Mouse (Mus musculus) hindbrain, embryonic 16.5 days (tissue): ENCODE measurements around the gene Adtrp. TPM values are rescaled to one million over a fixed set of nuclear protein-coding genes. Genes with fewer than 3 reads are reported as not detected.
A peak's percentile ranks its signal among the peaks of the same experiment; 100 is the strongest.

Experiments used
- ATAC-seq: fragments of 200-750 bp; cut with Nextera tagmentation; 2 replicates; pipeline ENCODE4 v1.8.0; 2017; ENCODE audit warnings: moderate TSS enrichment, moderate library complexity
- H3K27ac ChIP-seq: fragments of 300-500 bp; sonication (generic); 2 replicates; pipeline ENCODE4 v1.5.1; 2014; ENCODE audit warnings: low read depth, mild to moderate bottlenecking, control low read depth, low read length, moderate library complexity
- H3K27me3 ChIP-seq: fragments of 300-500 bp; sonication (generic); replicated peaks from 2 replicates; pipeline ENCODE4 v1.6.1; 2014; ENCODE audit warnings: low read length; ENCODE audit not compliant: control insufficient read depth, insufficient read depth
- H3K36me3 ChIP-seq: fragments of 300-500 bp; sonication (generic); 2 replicates; pipeline ENCODE4 v1.6.1; 2014; ENCODE audit warnings: mild to moderate bottlenecking, low read length, moderate library complexity, mixed read lengths; ENCODE audit not compliant: control insufficient read depth, insufficient read depth
- H3K4me1 ChIP-seq: fragments of 300-500 bp; sonication (generic); 2 replicates; pipeline ENCODE4 v1.6.1; 2014; ENCODE audit warnings: low read depth, low read length; ENCODE audit not compliant: control insufficient read depth, insufficient read depth
- H3K4me2 ChIP-seq: fragments of 300-500 bp; sonication (generic); 2 replicates; pipeline ENCODE4 v1.6.1; 2014; ENCODE audit warnings: mild to moderate bottlenecking, low read length, control low read depth, moderate library complexity
- H3K4me3 ChIP-seq: fragments of 300-500 bp; sonication (generic); 2 replicates; pipeline ENCODE4 v1.5.1; 2014; ENCODE audit warnings: mild to moderate bottlenecking, low read length, control low read depth, moderate library complexity
- H3K9ac ChIP-seq: fragments of 300-500 bp; sonication (generic); 2 replicates; pipeline ENCODE4 v1.6.1; 2014; ENCODE audit warnings: low read depth, mild to moderate bottlenecking, control low read depth, low read length, moderate library complexity
- H3K9me3 ChIP-seq: fragments of 300-500 bp; sonication (generic); 2 replicates; pipeline ENCODE4 v1.6.1; 2014; ENCODE audit warnings: mild to moderate bottlenecking, low read length, moderate library complexity; ENCODE audit not compliant: control insufficient read depth
- WGBS: fragments of 180-500 bp; shearing (Covaris S2); extraction: QIAGEN DNeasy Blood & Tissue Kit; methylation state at CpG from one replicate; pipeline ENCODE4 v1.1.7; 2014; 5-methylcytosine and 5-hydroxymethylcytosine counted together
- polyA plus RNA-seq: library from polyadenylated mRNA; unstranded; fragments of >200 nt; fragmentation: Nextera tagmentation; extraction: Ambion mirVana; gene quantifications from 2 replicates; pipeline ENCODE4 v1.2.1, GENCODE M21; 2015

The Adtrp gene
- polyA plus RNA-seq, 1 experiment from 2014 or later, result 0.36 TPM

DNA sequence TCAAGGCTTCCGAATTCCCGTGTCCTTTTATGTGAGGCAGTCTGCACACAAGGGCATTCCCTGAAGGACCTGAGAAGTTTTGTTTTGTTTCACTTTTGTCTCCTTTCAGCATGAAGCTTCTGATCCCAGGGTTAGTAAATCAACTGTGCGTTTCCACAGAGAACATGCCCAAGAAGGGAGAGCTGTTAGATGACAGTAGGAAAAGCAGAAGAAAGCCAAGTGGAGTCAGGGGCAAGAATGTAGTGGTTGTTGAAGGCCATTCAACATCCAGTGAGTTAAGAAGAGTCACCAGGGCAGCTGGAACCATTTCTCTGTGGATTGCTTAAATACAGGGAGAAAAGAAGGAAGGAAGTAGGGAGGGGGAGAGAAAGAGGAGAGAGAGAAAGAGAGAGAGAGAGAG, 76.4 kb downstream of the Adtrp start:
- no peak for ATAC-seq
- Histone ChIP-seq H3K36me3 (no peaks in the 10 kb centered on the region), H3K4me3 (no peak overlapping the region), H3K9ac (no peak overlapping the region), H3K4me1 (no peaks in the 10 kb centered on the region), H3K27me3 (no peaks in the 10 kb centered on the region), H3K27ac (no peak overlapping the region), H3K4me2 (no peak overlapping the region), H3K9me3 (no peaks in the 10 kb centered on the region)
- WGBS, result 64% methylated on average over 3 of the region's 3 CpGs

- H3K36me3 ChIP-seq, result no peaks in the 10 kb centered on the region
- no peak overlapping the region for H3K4me2 ChIP-seq
- H3K27ac ChIP-seq, result no peak overlapping the region
- ATAC-seq, result no peak
- H3K27me3 ChIP-seq, result no peaks in the 10 kb centered on the region
- H3K9ac ChIP-seq, result no peak overlapping the region
- H3K4me3 ChIP-seq, result no peak overlapping the region
- 92% methylated on average over 4 of the region's 4 CpGs for WGBS
- H3K4me1 ChIP-seq, result no peaks in the 10 kb centered on the region
- no peaks in the 10 kb centered on the region for H3K9me3 ChIP-seq
Measured at GRCm38 (mm10) chr13:41767941-41768340, 79.5 kb downstream of the Adtrp start.

DNA sequence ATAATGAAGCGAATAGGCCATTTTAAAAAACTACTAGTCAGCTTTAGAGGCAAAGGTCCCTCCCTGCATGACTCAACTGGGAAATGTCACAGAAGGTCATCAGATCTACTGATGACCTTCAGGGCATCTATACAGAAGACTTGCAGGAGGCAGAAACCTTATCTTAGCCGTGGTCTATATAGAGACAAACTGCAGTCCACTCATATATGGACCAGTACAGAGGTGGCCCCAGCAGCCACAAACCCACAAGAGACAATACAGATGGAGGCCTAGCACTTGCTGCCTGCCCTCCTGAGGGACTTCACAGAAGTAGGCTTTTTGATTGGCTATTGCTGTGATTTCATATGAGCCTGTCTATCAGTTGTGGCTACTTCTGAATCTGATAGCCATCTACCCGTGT, 85.5 kb downstream of the Adtrp start:
- Histone ChIP-seq H3K4me1 (peaks cover 9% of the 10 kb centered on the region), H3K27me3 (no peaks in the 10 kb centered on the region), H3K9ac (no peak overlapping the region), H3K27ac (no peak overlapping the region), H3K9me3 (no peaks in the 10 kb centered on the region), H3K36me3 (no peaks in the 10 kb centered on the region), H3K4me3 (no peak overlapping the region), H3K4me2 (no peak overlapping the region)
- no peak for ATAC-seq
- WGBS, result 85% methylated on average over 3 of the region's 3 CpGs

DNA sequence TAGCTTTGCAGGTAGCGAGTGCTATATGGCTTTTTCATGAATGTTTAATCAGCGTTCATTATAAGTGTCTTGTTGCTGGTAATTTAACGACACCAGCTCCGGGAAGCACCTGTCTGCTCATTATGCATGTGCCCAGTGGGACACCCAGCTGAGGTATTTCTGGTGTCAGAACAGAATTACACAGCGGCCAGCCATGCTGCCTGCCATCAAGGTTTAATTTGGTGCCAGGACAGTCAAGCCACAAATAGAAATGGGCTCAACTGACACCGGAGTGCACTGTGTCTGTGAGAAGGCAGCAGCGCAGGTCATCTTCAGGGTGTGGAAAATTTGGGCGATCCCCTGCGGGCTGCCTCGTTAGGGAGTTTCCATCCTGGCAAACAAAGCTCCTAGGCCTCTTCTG, 87.0 kb downstream of the Adtrp start:
- no peak overlapping the region for H3K9ac ChIP-seq
- no peak for ATAC-seq
- WGBS, result 38% methylated on average over 10 of the region's 10 CpGs
- no peak overlapping the region for H3K27ac ChIP-seq
- H3K9me3 ChIP-seq, result no peaks in the 10 kb centered on the region
- no peak overlapping the region for H3K4me3 ChIP-seq
- H3K36me3 ChIP-seq, result no peaks in the 10 kb centered on the region
- no peak overlapping the region for H3K4me2 ChIP-seq
- H3K4me1 ChIP-seq, result peaks cover 9% of the 10 kb centered on the region
- H3K27me3 ChIP-seq, result no peaks in the 10 kb centered on the region

- H3K9me3 ChIP-seq, result no peaks in the 10 kb centered on the region
- no peaks in the 10 kb centered on the region for H3K36me3 ChIP-seq
- no peaks in the 10 kb centered on the region for H3K27me3 ChIP-seq
- peak overlapping the region; percentile 52; the same call in 1 of the 2 replicates for H3K27ac ChIP-seq
- H3K4me1 ChIP-seq, result peaks cover 9% of the 10 kb centered on the region
- H3K9ac ChIP-seq, result peak overlapping the region; percentile 3; the same call in 1 of the 2 replicates
- WGBS, result 42% methylated on average over 19 of the region's 19 CpGs
- peak overlapping the region; percentile 20; the same call in 1 of the 2 replicates for H3K4me2 ChIP-seq
- ATAC-seq, result peak; percentile 58; the same call in 1 of the 2 replicates
- no peak overlapping the region for H3K4me3 ChIP-seq
Measured at GRCm38 (mm10) chr13:41758550-41759465, 88.7 kb downstream of the Adtrp start.

DNA sequence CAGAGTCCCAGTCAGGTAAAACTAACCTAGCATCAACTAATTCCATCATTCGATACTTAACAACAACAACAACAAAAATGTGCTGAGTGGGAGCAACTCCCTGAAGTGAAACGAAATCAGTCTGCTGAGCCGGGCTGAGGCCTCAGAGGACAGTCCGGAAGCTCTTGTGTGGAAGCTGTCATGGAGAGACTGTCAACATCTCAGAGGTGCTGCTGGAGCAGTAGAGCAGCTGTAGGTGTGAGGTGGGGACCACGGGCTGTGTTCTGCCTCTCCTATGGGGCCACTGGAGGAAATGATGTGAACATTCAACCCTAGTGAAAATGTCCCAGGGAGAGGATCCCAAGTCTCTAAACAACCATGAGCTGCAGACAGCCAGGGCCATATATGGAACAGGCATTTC, 94.4 kb downstream of the Adtrp start:
- Histone ChIP-seq H3K36me3 (no peaks in the 10 kb centered on the region), H3K27ac (no peak overlapping the region), H3K4me3 (no peak overlapping the region), H3K27me3 (no peaks in the 10 kb centered on the region), H3K4me2 (no peak overlapping the region), H3K9me3 (no peaks in the 10 kb centered on the region), H3K4me1 (no peaks in the 10 kb centered on the region), H3K9ac (no peak overlapping the region)
- ATAC-seq, result no peak
- 85% methylated on average over 5 of the region's 5 CpGs for WGBS

- Histone ChIP-seq H3K27me3 (no peaks in the 10 kb centered on the region), H3K4me2 (no peak overlapping the region), H3K4me1 (no peaks in the 10 kb centered on the region), H3K4me3 (no peak overlapping the region), H3K9ac (no peak overlapping the region), H3K36me3 (no peaks in the 10 kb centered on the region), H3K27ac (no peak overlapping the region), H3K9me3 (no peaks in the 10 kb centered on the region)
- 58% methylated on average over 5 of the region's 5 CpGs for WGBS
- no peak for ATAC-seq
Measured at GRCm38 (mm10) chr13:41750481-41750880, 97.0 kb downstream of the Adtrp start.

GRCm38 (mm10) chr13:41748866-41749265, 98.6 kb downstream of the Adtrp start:
- Histone ChIP-seq H3K36me3 (no peaks in the 10 kb centered on the region), H3K4me2 (no peak overlapping the region), H3K9me3 (no peaks in the 10 kb centered on the region), H3K27ac (no peak overlapping the region), H3K4me3 (no peak overlapping the region), H3K4me1 (no peaks in the 10 kb centered on the region), H3K27me3 (no peaks in the 10 kb centered on the region), H3K9ac (no peak overlapping the region)
- WGBS, result 85% methylated on average over 9 of the region's 9 CpGs
- ATAC-seq, result no peak

DNA sequence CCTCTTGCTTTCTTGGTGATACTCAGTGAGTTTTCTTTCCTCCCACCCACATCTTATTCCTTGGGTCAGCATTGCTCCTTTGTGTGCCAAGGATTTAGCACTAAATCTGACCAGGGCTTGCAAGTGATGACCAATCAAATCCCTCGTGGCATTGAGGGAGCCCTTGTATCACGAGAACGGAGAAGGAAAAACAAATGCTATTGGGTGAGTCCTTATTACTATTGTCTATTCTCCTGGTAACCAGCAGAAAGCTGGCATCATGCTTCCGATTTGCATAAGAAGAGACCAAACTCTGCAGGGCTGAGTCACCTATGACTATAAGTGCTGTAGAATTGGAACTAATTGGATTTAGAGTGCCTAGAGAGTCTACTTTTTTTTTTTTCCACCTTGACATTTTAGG, 99.8 kb downstream of the Adtrp start:
- WGBS, result 59% methylated on average over 4 of the region's 4 CpGs
- Histone ChIP-seq H3K9me3 (no peaks in the 10 kb centered on the region), H3K9ac (no peak overlapping the region), H3K4me2 (no peak overlapping the region), H3K36me3 (no peaks in the 10 kb centered on the region), H3K4me3 (no peak overlapping the region), H3K27ac (no peak overlapping the region), H3K4me1 (no peaks in the 10 kb centered on the region), H3K27me3 (no peaks in the 10 kb centered on the region)
- no peak for ATAC-seq
